Mouse (Mus musculus): Measurements from ENCODE around the gene Wdr82.
A peak's percentile ranks its signal among the peaks of the same experiment; 100 is the strongest.

GRCm38 (mm10) chr9:106171346-106172158 lies 824 bp downstream of the Wdr82 start:
- TF ChIP-seq POLR2A (IDR thresholded peaks at IDR 0.05; ENCODE audit: control insufficient read depth, extremely low read depth, insufficient read depth, low read length, poor library complexity) (0 out of 2 replicates have a peak, but pooled peaks have one; percentile 18), CTCF (IDR thresholded peaks at IDR 0.05; ENCODE audit: borderline replicate concordance, control insufficient read depth, extremely low read depth, insufficient read depth, low read length, poor library complexity) (no peak)

Data from thymus, adult 2 months (tissue).